Mouse (Mus musculus): ENCODE data around the gene Kantr.

DNA sequence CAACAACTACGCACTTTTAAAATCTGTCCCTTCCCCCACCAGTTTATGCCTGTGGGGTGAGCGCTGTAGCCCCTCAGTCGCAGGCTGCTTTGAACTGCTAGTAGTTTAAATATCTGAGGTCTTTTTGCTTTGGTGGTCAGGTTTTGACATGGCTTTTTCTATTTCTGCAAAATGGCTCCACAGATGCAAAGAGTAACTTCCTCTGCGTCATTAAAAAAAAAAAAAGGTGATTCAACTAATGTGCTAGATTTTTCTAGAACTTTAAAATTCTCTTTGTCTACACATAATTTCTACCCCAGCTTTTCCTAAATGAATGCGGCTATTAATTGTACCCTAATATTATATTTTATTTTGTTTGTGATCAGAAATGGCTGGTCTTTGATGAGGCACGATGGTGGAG, 15.6 kb upstream of the Kantr start:
- TF ChIP-seq CTCF (IDR thresholded peaks at IDR 0.05; ENCODE audit: extremely low read depth, insufficient read length, insufficient replicate concordance, low read depth, low read length) (no peak), POLR2A (IDR thresholded peaks at IDR 0.05; ENCODE audit: low read depth, low read length) (no peak)

Data from small intestine, adult 2 months (tissue).